Mouse (Mus musculus) liver, adult (tissue): ENCODE data around the gene Dhx30.

Source experiments
- GATA4 ChIP-seq: IDR thresholded peaks from 2 replicates; pipeline ENCODE4 v1.6.1; 2014; ENCODE audit warnings: mild to moderate bottlenecking, low read length; ENCODE audit not compliant: insufficient replicate concordance

The Dhx30 gene

GRCm38 (mm10) chr9:110057200-110057599, 60.4 kb downstream of the Dhx30 start:
- no peak for TF ChIP-seq GATA4

DNA sequence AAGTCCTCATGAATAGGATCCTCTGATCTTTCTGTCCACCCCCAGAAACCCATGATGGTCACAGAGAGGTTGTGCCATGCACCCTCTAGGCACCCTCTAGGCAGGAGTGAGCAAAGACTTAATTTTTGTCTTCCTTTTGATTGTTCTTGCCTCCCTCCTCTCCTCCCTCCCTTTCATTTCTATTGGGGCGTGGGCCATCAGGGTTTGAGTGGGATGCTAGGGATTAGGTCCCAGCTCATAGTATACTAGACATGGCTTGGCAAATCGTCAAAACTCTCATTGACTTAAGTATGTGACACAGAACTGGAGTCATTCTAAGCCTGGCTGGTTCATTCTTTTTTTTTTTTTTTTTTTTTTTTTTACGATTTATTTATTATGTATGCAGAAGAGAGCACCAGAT, 62.8 kb downstream of the Dhx30 start:
- TF ChIP-seq GATA4, result no peak

GRCm38 (mm10) chr9:110054080-110054421, 63.6 kb downstream of the Dhx30 start:
- TF ChIP-seq GATA4, result no peak

- no peak for TF ChIP-seq GATA4
These were observed 64.1 kb downstream of the Dhx30 start for GRCm38 (mm10) chr9:110053305-110054079.

GRCm38 (mm10) chr9:110052951-110053304, 64.7 kb downstream of the Dhx30 start:
- no peak for TF ChIP-seq GATA4

GRCm38 (mm10) chr9:110051869-110052661, 65.6 kb downstream of the Dhx30 start:
- no peak for TF ChIP-seq GATA4

DNA sequence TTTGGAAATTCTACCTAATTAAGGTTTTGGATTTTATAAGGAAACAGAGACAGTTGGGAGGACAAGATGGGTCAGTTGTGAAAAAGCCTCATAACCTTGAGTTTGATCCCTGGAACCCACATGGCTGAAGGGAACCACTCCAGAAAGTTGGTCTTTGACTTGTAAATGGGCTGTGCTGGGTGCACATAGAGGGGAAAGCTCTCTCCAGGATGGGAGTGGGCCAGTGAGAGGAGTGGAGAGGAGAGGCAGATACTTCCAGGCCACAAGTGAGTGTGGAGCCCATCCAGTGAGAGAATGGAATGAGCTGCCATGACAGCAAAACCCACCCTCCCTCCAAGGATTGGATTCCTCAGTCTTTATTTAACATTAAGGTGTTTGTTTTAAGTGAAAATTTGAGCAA, 66.4 kb downstream of the Dhx30 start:
- TF ChIP-seq GATA4, result no peak

DNA sequence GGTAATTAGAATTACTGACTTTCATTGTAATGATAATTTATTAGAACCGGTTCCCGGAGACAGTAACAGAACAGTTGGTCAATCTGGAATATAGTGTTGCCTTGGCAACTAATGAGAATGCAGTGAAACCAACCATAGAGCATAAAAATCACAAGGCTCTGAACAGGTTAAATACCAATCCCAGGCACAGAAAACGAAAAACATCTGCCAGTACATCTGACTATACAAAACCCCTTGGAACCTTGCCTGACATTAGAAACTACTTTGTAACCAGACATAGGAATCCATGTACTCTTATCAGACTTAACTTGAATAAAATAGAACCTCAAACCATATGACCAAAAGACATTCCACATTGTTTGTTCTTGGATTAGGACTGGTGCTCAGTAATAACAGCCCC, 69.8 kb downstream of the Dhx30 start:
- no peak for TF ChIP-seq GATA4

DNA sequence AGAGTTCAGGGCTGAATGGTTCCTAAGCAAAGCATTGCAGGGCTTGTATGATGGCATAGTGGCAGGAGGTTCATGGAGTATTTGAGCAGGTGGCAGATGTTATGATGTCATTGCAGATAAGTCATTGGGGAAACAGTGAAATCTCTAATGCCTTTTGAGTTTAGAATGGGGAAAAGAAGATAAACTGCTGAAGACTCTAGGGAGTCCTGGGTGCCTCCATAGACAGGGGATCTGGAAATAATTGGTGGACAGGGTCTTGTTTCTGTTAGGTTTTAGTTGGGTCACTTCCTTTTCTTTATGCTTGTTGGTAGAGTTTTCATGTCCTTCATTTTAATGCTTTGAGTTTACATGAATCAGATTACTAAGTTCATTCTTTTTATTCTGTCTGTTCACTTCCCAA, 70.4 kb downstream of the Dhx30 start:
- TF ChIP-seq GATA4, result no peak

- no peak for TF ChIP-seq GATA4
These were observed 71.8 kb downstream of the Dhx30 start for GRCm38 (mm10) chr9:110045763-110046377.

- no peak for TF ChIP-seq GATA4
These were observed 73.3 kb downstream of the Dhx30 start for GRCm38 (mm10) chr9:110044373-110044772.

GRCm38 (mm10) chr9:110038485-110038884, 79.1 kb downstream of the Dhx30 start:
- TF ChIP-seq GATA4, result no peak

- no peak for TF ChIP-seq GATA4
These were observed 79.7 kb downstream of the Dhx30 start for GRCm38 (mm10) chr9:110037895-110038294.

DNA sequence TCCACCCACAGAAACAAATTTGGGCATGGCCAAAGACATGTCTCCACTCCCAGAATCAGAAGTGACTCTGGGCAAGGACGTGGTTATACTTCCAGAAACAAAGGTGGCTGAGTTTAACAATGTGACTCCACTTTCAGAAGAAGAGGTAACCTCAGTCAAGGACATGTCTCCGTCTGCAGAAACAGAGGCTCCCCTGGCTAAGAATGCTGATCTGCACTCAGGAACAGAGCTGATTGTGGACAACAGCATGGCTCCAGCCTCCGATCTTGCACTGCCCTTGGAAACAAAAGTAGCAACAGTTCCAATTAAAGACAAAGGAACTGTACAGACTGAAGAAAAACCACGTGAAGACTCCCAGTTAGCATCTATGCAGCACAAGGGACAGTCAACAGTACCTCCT, 82.5 kb downstream of the Dhx30 start:
- no peak for TF ChIP-seq GATA4
